Mouse (Mus musculus) forebrain, embryonic 14.5 days (tissue): ENCODE data around the gene Hist1h2bf. TPM values are rescaled to one million over a fixed set of nuclear protein-coding genes. Genes with fewer than 3 reads are reported as not detected.

Source experiments
- ATAC-seq: fragments of 200-750 bp; cut with Nextera tagmentation; 2 replicates; pipeline ENCODE4 v1.8.0; 2017; ENCODE audit warnings: mild to moderate bottlenecking, moderate library complexity
- DNase-seq: peaks from one replicate; pipeline ENCODE4 v3.0.0-alpha.2; 2015; ENCODE audit warnings: low spot score
- H3K27ac ChIP-seq: fragments of 300-500 bp; sonication (generic); 2 replicates; pipeline ENCODE4 v1.5.1; 2014; ENCODE audit warnings: low read depth, mild to moderate bottlenecking, control low read depth, low read length, moderate library complexity
- H3K27me3 ChIP-seq: fragments of 300-500 bp; sonication (generic); replicated peaks from 2 replicates; pipeline ENCODE4 v1.6.1; 2014; ENCODE audit warnings: low read length, control low read depth, mixed read lengths; ENCODE audit not compliant: control insufficient read depth, insufficient read depth
- H3K36me3 ChIP-seq: fragments of 300-500 bp; sonication (generic); 2 replicates; pipeline ENCODE4 v1.6.1; 2014; ENCODE audit warnings: low read length, control low read depth; ENCODE audit not compliant: control insufficient read depth, insufficient read depth
- H3K4me1 ChIP-seq: fragments of 300-500 bp; sonication (generic); 2 replicates; pipeline ENCODE4 v1.6.1; 2014; ENCODE audit warnings: antibody characterized with exemption, low read length, control low read depth; ENCODE audit not compliant: control insufficient read depth, insufficient read depth
- H3K4me2 ChIP-seq: fragments of 300-500 bp; sonication (generic); 2 replicates; pipeline ENCODE4 v1.6.1; 2014; ENCODE audit warnings: mild to moderate bottlenecking, control low read depth, low read length
- H3K4me3 ChIP-seq: fragments of 300-500 bp; sonication (generic); 2 replicates; pipeline ENCODE4 v1.5.1; 2014; ENCODE audit warnings: low read depth, low read length, control low read depth
- H3K9ac ChIP-seq: fragments of 300-500 bp; sonication (generic); 2 replicates; pipeline ENCODE4 v1.6.1; 2014; ENCODE audit warnings: mild to moderate bottlenecking, low read length, control low read depth, moderate library complexity
- H3K9me3 ChIP-seq: fragments of 300-500 bp; sonication (generic); replicated peaks from 2 replicates; pipeline ENCODE4 v1.6.1; 2016; ENCODE audit warnings: low read length, control low read depth, mixed read lengths; ENCODE audit not compliant: control insufficient read depth
- WGBS: fragments of 180-500 bp; shearing (Covaris S2); extraction: QIAGEN DNeasy Blood & Tissue Kit; methylation state at CpG from one replicate; pipeline ENCODE4 v1.1.7; 2014; 5-methylcytosine and 5-hydroxymethylcytosine counted together
- polyA plus RNA-seq: library from polyadenylated mRNA; unstranded; fragments of >200 nt; fragmentation: Nextera tagmentation; extraction: Ambion mirVana; gene quantifications from 2 replicates; pipeline ENCODE4 v1.2.1, GENCODE M21; 2014

Hist1h2bf gene
- polyA plus RNA-seq, 1 experiment from 2014 or later = 3.9 TPM

GRCm38 (mm10) chr13:23609844-23610243 lies 35.8 kb upstream of the Hist1h2bf start:
- DNase-seq (no peak), ATAC-seq (no peak)
- no peak overlapping the region for H3K9ac ChIP-seq
- H3K27ac ChIP-seq = no peak overlapping the region
- no peak overlapping the region for H3K4me2 ChIP-seq
- no peaks in the 10 kb centered on the region for H3K27me3 ChIP-seq
- H3K36me3 ChIP-seq = no peaks in the 10 kb centered on the region
- H3K9me3 ChIP-seq = no peaks in the 10 kb centered on the region
- H3K4me3 ChIP-seq = no peak overlapping the region
- no peaks in the 10 kb centered on the region for H3K4me1 ChIP-seq

DNA sequence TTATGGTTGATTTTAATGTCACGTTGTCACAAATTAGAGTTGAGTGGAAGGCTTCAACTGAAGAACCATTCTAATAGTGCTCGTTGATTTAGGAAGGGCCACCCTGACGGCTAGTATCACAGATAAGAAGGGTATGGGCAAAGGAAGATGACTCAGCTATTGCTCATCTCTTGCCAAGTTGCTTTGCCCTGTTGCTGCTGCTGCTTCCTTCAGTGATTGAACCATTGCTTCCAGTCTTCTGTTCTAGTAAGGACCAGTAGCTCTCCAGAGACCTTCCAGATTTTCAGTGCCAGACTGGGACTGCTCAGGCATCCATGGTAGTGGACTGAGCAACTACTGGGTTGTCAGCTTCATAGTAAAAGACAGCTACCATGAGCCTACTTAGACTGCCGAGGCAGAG lies 35.2 kb upstream of the Hist1h2bf start:
- no peaks in the 10 kb centered on the region for H3K9me3 ChIP-seq
- H3K27ac ChIP-seq = no peak overlapping the region
- H3K27me3 ChIP-seq = no peaks in the 10 kb centered on the region
- ATAC-seq (no peak), DNase-seq (no peak)
- H3K4me3 ChIP-seq = no peak overlapping the region
- H3K4me2 ChIP-seq = no peak overlapping the region
- no peaks in the 10 kb centered on the region for H3K36me3 ChIP-seq
- no peaks in the 10 kb centered on the region for H3K4me1 ChIP-seq
- 88% methylated on average over 4 of the region's 4 CpGs for WGBS
- no peak overlapping the region for H3K9ac ChIP-seq

GRCm38 (mm10) chr13:23605052-23605451 lies 31.1 kb upstream of the Hist1h2bf start:
- no peak overlapping the region for H3K27ac ChIP-seq
- no peaks in the 10 kb centered on the region for H3K4me1 ChIP-seq
- 88% methylated on average over 3 of the region's 3 CpGs for WGBS
- no peaks in the 10 kb centered on the region for H3K9me3 ChIP-seq
- ATAC-seq = no peak
- no peaks in the 10 kb centered on the region for H3K36me3 ChIP-seq
- no peak overlapping the region for H3K4me2 ChIP-seq
- H3K9ac ChIP-seq = no peak overlapping the region
- no peaks in the 10 kb centered on the region for H3K27me3 ChIP-seq
- H3K4me3 ChIP-seq = no peak overlapping the region
- no peak for DNase-seq

GRCm38 (mm10) chr13:23604452-23604851 lies 30.5 kb upstream of the Hist1h2bf start:
- Histone ChIP-seq H3K27me3 (no peaks in the 10 kb centered on the region), H3K4me3 (no peak overlapping the region), H3K9me3 (no peaks in the 10 kb centered on the region), H3K4me2 (no peak overlapping the region), H3K4me1 (no peaks in the 10 kb centered on the region), H3K9ac (no peak overlapping the region), H3K27ac (no peak overlapping the region), H3K36me3 (no peaks in the 10 kb centered on the region)
- DNase-seq (no peak), ATAC-seq (no peak)
- WGBS = 97% methylated on average over 3 of the region's 3 CpGs

DNA sequence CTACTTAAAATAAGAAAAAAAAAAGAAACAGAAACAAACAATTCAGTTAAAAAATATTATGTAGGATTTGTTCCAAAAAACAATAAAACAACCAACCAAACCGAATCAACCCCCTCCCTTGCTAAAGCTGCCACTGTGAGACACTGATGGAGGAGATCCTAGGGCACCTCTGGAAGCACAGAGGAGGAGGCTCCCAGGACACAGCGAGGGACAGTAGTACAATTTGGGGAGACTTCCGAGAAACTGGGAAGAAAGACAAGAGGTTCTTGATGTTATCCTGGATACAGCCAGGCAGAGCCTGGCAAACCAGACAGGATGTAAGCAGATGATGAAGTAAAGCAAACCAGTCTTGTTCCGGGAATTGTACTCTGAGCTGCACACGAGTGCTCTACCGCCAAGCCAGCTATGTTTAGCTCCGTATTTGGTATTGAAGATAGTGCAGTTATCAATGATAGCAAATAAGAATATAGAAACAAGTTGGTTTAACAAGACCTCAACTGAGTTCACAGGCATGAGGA lies 29.2 kb upstream of the Hist1h2bf start:
- no peak for ATAC-seq
- Histone ChIP-seq H3K27ac (no peak overlapping the region), H3K4me1 (no peaks in the 10 kb centered on the region), H3K36me3 (no peaks in the 10 kb centered on the region), H3K4me3 (no peak overlapping the region), H3K9ac (no peak overlapping the region), H3K27me3 (no peaks in the 10 kb centered on the region), H3K9me3 (no peaks in the 10 kb centered on the region), H3K4me2 (no peak overlapping the region)
- WGBS = 90% methylated on average over 7 of the region's 7 CpGs
- DNase-seq = no peak

DNA sequence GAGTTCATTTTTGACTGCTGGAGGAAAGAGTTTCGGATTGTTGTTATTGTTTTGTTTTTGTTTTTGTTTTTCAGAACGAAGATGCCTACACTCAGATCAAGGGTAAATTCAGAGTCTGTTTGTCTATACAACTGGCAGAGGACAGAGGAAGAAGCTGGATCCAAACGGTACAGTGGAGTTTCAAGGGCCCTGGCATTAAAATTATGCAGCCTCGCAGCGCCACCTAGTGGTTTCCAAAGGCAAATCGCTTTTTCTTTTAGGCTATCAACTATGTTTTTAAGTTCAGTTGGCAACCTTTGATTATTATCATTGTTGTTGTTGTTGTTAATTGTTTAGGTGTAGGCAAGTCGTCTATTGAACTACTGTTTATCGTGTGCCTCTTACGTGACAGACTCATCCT lies 24.0 kb upstream of the Hist1h2bf start:
- Histone ChIP-seq H3K4me3 (no peak overlapping the region), H3K4me2 (no peak overlapping the region), H3K9ac (no peak overlapping the region), H3K4me1 (no peaks in the 10 kb centered on the region), H3K9me3 (no peaks in the 10 kb centered on the region), H3K36me3 (no peaks in the 10 kb centered on the region), H3K27ac (no peak overlapping the region), H3K27me3 (no peaks in the 10 kb centered on the region)
- peak; percentile 88 for DNase-seq
- peak; percentile 61; the same call in 1 of the 2 replicates for ATAC-seq
- 7% methylated on average over 9 of the region's 9 CpGs for WGBS

GRCm38 (mm10) chr13:23595622-23596372 lies 21.8 kb upstream of the Hist1h2bf start:
- Histone ChIP-seq H3K9ac (no peak overlapping the region), H3K4me1 (no peaks in the 10 kb centered on the region), H3K27me3 (no peaks in the 10 kb centered on the region), H3K4me3 (no peak overlapping the region), H3K36me3 (no peaks in the 10 kb centered on the region), H3K9me3 (no peaks in the 10 kb centered on the region), H3K4me2 (no peak overlapping the region), H3K27ac (no peak overlapping the region)
- DNase-seq (no peak), ATAC-seq (no peak)
- WGBS = 84% methylated on average over 7 of the region's 7 CpGs

- no peaks in the 10 kb centered on the region for H3K4me1 ChIP-seq
- no peaks in the 10 kb centered on the region for H3K27me3 ChIP-seq
- no peak overlapping the region for H3K4me3 ChIP-seq
- no peak overlapping the region for H3K27ac ChIP-seq
- no peak overlapping the region for H3K9ac ChIP-seq
- H3K9me3 ChIP-seq = no peaks in the 10 kb centered on the region
- H3K36me3 ChIP-seq = no peaks in the 10 kb centered on the region
- H3K4me2 ChIP-seq = no peak overlapping the region
- DNase-seq (no peak), ATAC-seq (no peak)
- WGBS = 77% methylated on average over 2 of the region's 2 CpGs
Measured at GRCm38 (mm10) chr13:23595185-23595584, 21.2 kb upstream of the Hist1h2bf start.

GRCm38 (mm10) chr13:23593051-23593770 lies 19.2 kb upstream of the Hist1h2bf start:
- no peak overlapping the region for H3K4me3 ChIP-seq
- no peaks in the 10 kb centered on the region for H3K36me3 ChIP-seq
- H3K9me3 ChIP-seq = no peaks in the 10 kb centered on the region
- no peak for DNase-seq
- H3K4me1 ChIP-seq = no peaks in the 10 kb centered on the region
- no peak overlapping the region for H3K4me2 ChIP-seq
- 87% methylated on average over 5 of the region's 5 CpGs for WGBS
- H3K27me3 ChIP-seq = no peaks in the 10 kb centered on the region
- ATAC-seq = no peak
- H3K9ac ChIP-seq = no peak overlapping the region
- H3K27ac ChIP-seq = no peak overlapping the region
